Mouse (Mus musculus) ovary, postnatal 10 days (tissue): ENCODE results near the gene Tcp1.
"Not testable (repeated sequence)": the region's sequence is repeated elsewhere in the genome, so short reads cannot be mapped to it uniquely, and the experiment has no call there.

Experiments used
- DNase-seq: peaks from one replicate; pipeline ENCODE4 v3.0.0; 2022; ENCODE audit warnings: low spot score

Gene Tcp1

GRCm38 (mm10) chr17:12915488-12915880, at the start of gene Tcp1:
Tcp1 (plus strand) TSS chr17:12915701.
- no peak for DNase-seq

- no peak for DNase-seq
These were observed 48.6 kb upstream of the Tcp1 start for GRCm38 (mm10) chr17:12866853-12867252.

- DNase-seq: no peak
These were observed 47.5 kb upstream of the Tcp1 start, which contains the start of gene Mas1 for GRCm38 (mm10) chr17:12868043-12868442. Mas1 (minus strand) TSS chr17:12868143.

GRCm38 (mm10) chr17:12868640-12869039, 46.9 kb upstream of the Tcp1 start:
- DNase-seq: no peak

- no peak for DNase-seq
These were observed 43.0 kb upstream of the Tcp1 start for GRCm38 (mm10) chr17:12872275-12873028.

- no peak for DNase-seq
These were observed 39.8 kb upstream of the Tcp1 start, which contains the start of gene Mrgprh for GRCm38 (mm10) chr17:12875734-12876133. Mrgprh (plus strand) TSS chr17:12876034.

- peak; percentile 64 for DNase-seq
These were observed 35.3 kb upstream of the Tcp1 start for GRCm38 (mm10) chr17:12880178-12880577.

- DNase-seq: no peak
These were observed 34.3 kb upstream of the Tcp1 start for GRCm38 (mm10) chr17:12881216-12881615.

- DNase-seq: no peak
These were observed 28.9 kb upstream of the Tcp1 start for GRCm38 (mm10) chr17:12886620-12887019.

GRCm38 (mm10) chr17:12887021-12887775, 28.3 kb upstream of the Tcp1 start:
- DNase-seq: no peak

- no peak for DNase-seq
These were observed 24.4 kb upstream of the Tcp1 start for GRCm38 (mm10) chr17:12891054-12891453.

GRCm38 (mm10) chr17:12892033-12892432, 23.5 kb upstream of the Tcp1 start:
- DNase-seq: no peak

- no peak for DNase-seq
These were observed 17.8 kb upstream of the Tcp1 start for GRCm38 (mm10) chr17:12897674-12898073.

GRCm38 (mm10) chr17:12898607-12899006, 16.9 kb upstream of the Tcp1 start:
- not testable (repeated sequence) for DNase-seq

GRCm38 (mm10) chr17:12902291-12902690, 13.2 kb upstream of the Tcp1 start:
- DNase-seq: no peak

- DNase-seq: no peak
These were observed 11.8 kb upstream of the Tcp1 start for GRCm38 (mm10) chr17:12903372-12904333.

- DNase-seq: no peak
These were observed 11.2 kb upstream of the Tcp1 start for GRCm38 (mm10) chr17:12904349-12904748.

- no peak for DNase-seq
These were observed 9.7 kb upstream of the Tcp1 start for GRCm38 (mm10) chr17:12905810-12906209.

GRCm38 (mm10) chr17:12906436-12906835, 9.1 kb upstream of the Tcp1 start:
- DNase-seq: no peak

GRCm38 (mm10) chr17:12909361-12910280, 5.9 kb upstream of the Tcp1 start, which contains the start of gene Pnldc1:
Pnldc1 (minus strand) TSS chr17:12910230.
- no peak for DNase-seq

- DNase-seq: no peak
These were observed 5.1 kb upstream of the Tcp1 start for GRCm38 (mm10) chr17:12910391-12910790.
